In genomic region chr5:118708215-118708949, GRCm38 (mm10) we compare ENCODE assay signal across 8 mouse cellular contexts.
DNase-seq lines count a peak whose midpoint lies in the region; ATAC-seq lines count a peak whose summit lies in the region.

No protein-coding gene starts in this region.

- H3K4me2 ChIP-seq in kidney, embryonic 14.5 days (replicated peaks; ENCODE audit: low read depth, low read length) = no peak overlapping the region
- H3K4me2 ChIP-seq in liver, embryonic 12.5 days = no peak overlapping the region

- 0 out of 2 replicates have a peak, but pooled peaks have one; percentile 39 for ATAC-seq in kidney, embryonic 14.5 days (ENCODE audit: low FRiP score, low TSS enrichment)
- ATAC-seq in liver, embryonic 12.5 days = peak; percentile 56

- H3K36me3 ChIP-seq in kidney, embryonic 14.5 days (ENCODE audit: control insufficient read depth, insufficient read depth, low read length) = no peaks in the 10 kb centered on the region
- H3K36me3 ChIP-seq in liver, embryonic 12.5 days = 0 out of 2 replicates have a peak, but pooled peaks cover 7% of the 10 kb centered on the region

- H3K4me1 ChIP-seq in kidney, embryonic 14.5 days (ENCODE audit: control insufficient read depth, insufficient read depth, low read length) = 0 out of 2 replicates have a peak, but pooled peaks cover 2% of the 10 kb centered on the region
- H3K4me1 ChIP-seq in liver, embryonic 12.5 days = peaks cover 35% of the 10 kb centered on the region

- intact Hi-C loops in gastrocnemius, postnatal 14 days (cut with DNase I; ENCODE audit: low total_unique reads) = loop anchor here (5.0 kb wide), 1 partner anchor 111 kb away; no protein-coding TSS in a partner anchor

- no peak overlapping the region for H3K9ac ChIP-seq in kidney, embryonic 14.5 days (ENCODE audit: low read depth, low read length)
- no peak overlapping the region for H3K9ac ChIP-seq in liver, embryonic 12.5 days

- H3K4me3 ChIP-seq in kidney, embryonic 14.5 days (ENCODE audit: low read length) = no peak overlapping the region
- H3K4me3 ChIP-seq in liver, embryonic 12.5 days = no peak overlapping the region

- no peaks in the 10 kb centered on the region for H3K27me3 ChIP-seq in kidney, embryonic 14.5 days (ENCODE audit: control insufficient read depth, insufficient read depth, low read length)
- H3K27me3 ChIP-seq in liver, embryonic 12.5 days (replicated peaks) = no peaks in the 10 kb centered on the region

- WGBS in kidney, embryonic 14.5 days = 68% methylated on average over 16 of the region's 16 CpGs
- 68% methylated on average over 16 of the region's 16 CpGs for WGBS in liver, embryonic 12.5 days (ENCODE audit: insufficient replicate concordance)

- no peaks in the 10 kb centered on the region for H3K9me3 ChIP-seq in kidney, embryonic 14.5 days (ENCODE audit: control insufficient read depth, low read length)
- no peaks in the 10 kb centered on the region for H3K9me3 ChIP-seq in liver, embryonic 12.5 days (replicated peaks)

- H3K27ac ChIP-seq in kidney, embryonic 14.5 days (ENCODE audit: low read depth, low read length) = no peak overlapping the region
- no peak overlapping the region for H3K27ac ChIP-seq in liver, embryonic 12.5 days

- peak; percentile 58 for DNase-seq in 416B (ENCODE audit: low read depth)
- peak; percentile 63 for DNase-seq in T-cell, adult 2 months (ENCODE audit: low spot score)
- DNase-seq in cerebellum, postnatal 4 days (ENCODE audit: low spot score in 2 of 2) = peak; percentile 47 to 75
- DNase-seq in gastrocnemius, postnatal 14 days = peak; percentile 68
- peak; percentile 84 for DNase-seq in retina, embryonic 14.5 days (ENCODE audit: low spot score)
- peak; percentile 95 for DNase-seq in thymus, postnatal 4 days
